Mouse (Mus musculus): ENCODE data around the gene Hpse2. TPM values are rescaled to one million over a fixed set of nuclear protein-coding genes. Genes with fewer than 3 reads are reported as not detected.

The Hpse2 gene
- polyA plus RNA-seq, 1 experiment from 2014 or later, result 0.24 TPM

- Histone ChIP-seq H3K27ac (ENCODE audit: low read length) (no peak overlapping the region), H3K4me2 (ENCODE audit: low read length) (no peak overlapping the region), H3K4me1 (ENCODE audit: control insufficient read depth, insufficient read depth, low read length) (no peaks in the 10 kb centered on the region; the same call in 1 of the 2 replicates), H3K9me3 (replicated peaks; ENCODE audit: control insufficient read depth, low read length, poor library complexity, severe bottlenecking) (no peaks in the 10 kb centered on the region), H3K4me3 (ENCODE audit: low read depth, low read length) (no peak overlapping the region), H3K27me3 (ENCODE audit: control insufficient read depth, insufficient read depth, low read depth, low read length) (no peaks in the 10 kb centered on the region), H3K36me3 (ENCODE audit: control insufficient read depth, insufficient read depth, low read length) (no peaks in the 10 kb centered on the region), H3K9ac (ENCODE audit: low read depth, low read length) (no peak overlapping the region)
- 97% methylated on average over 1 of the region's 1 CpGs for WGBS
- no peak for ATAC-seq
These were observed 611.3 kb downstream of the Hpse2 start for GRCm38 (mm10) chr19:42776813-42777212.

- H3K9me3 ChIP-seq (replicated peaks; ENCODE audit: control insufficient read depth, low read length, poor library complexity, severe bottlenecking), result no peaks in the 10 kb centered on the region
- no peaks in the 10 kb centered on the region for H3K4me1 ChIP-seq (ENCODE audit: control insufficient read depth, insufficient read depth, low read length)
- no peak for ATAC-seq
- WGBS, result 79% methylated on average over 23 of the region's 23 CpGs
- no peaks in the 10 kb centered on the region; the same call in 1 of the 2 replicates for H3K36me3 ChIP-seq (ENCODE audit: control insufficient read depth, insufficient read depth, low read length)
- H3K4me2 ChIP-seq (ENCODE audit: low read length), result no peak overlapping the region
- H3K4me3 ChIP-seq (ENCODE audit: low read depth, low read length), result no peak overlapping the region
- H3K27ac ChIP-seq (ENCODE audit: low read length), result no peak overlapping the region
- no peaks in the 10 kb centered on the region for H3K27me3 ChIP-seq (ENCODE audit: control insufficient read depth, insufficient read depth, low read depth, low read length)
- no peak overlapping the region for H3K9ac ChIP-seq (ENCODE audit: low read depth, low read length)
These were observed 617.8 kb downstream of the Hpse2 start for GRCm38 (mm10) chr19:42770141-42770872.

- no peaks in the 10 kb centered on the region; the same call in 1 of the 2 replicates for H3K36me3 ChIP-seq (ENCODE audit: control insufficient read depth, insufficient read depth, low read length)
- no peak overlapping the region for H3K27ac ChIP-seq (ENCODE audit: low read length)
- H3K27me3 ChIP-seq (ENCODE audit: control insufficient read depth, insufficient read depth, low read depth, low read length), result no peaks in the 10 kb centered on the region
- no peak overlapping the region for H3K9ac ChIP-seq (ENCODE audit: low read depth, low read length)
- H3K4me3 ChIP-seq (ENCODE audit: low read depth, low read length), result no peak overlapping the region
- H3K4me2 ChIP-seq (ENCODE audit: low read length), result no peak overlapping the region
- no peaks in the 10 kb centered on the region for H3K9me3 ChIP-seq (replicated peaks; ENCODE audit: control insufficient read depth, low read length, poor library complexity, severe bottlenecking)
- ATAC-seq, result no peak
- no peaks in the 10 kb centered on the region for H3K4me1 ChIP-seq (ENCODE audit: control insufficient read depth, insufficient read depth, low read length)
- 93% methylated on average over 10 of the region's 10 CpGs for WGBS
These were observed 618.5 kb downstream of the Hpse2 start for GRCm38 (mm10) chr19:42769648-42770047.

- Histone ChIP-seq H3K4me3 (ENCODE audit: low read depth, low read length) (no peak overlapping the region), H3K27me3 (ENCODE audit: control insufficient read depth, insufficient read depth, low read depth, low read length) (no peaks in the 10 kb centered on the region), H3K4me2 (ENCODE audit: low read length) (no peak overlapping the region), H3K9me3 (replicated peaks; ENCODE audit: control insufficient read depth, low read length, poor library complexity, severe bottlenecking) (no peaks in the 10 kb centered on the region), H3K4me1 (ENCODE audit: control insufficient read depth, insufficient read depth, low read length) (no peaks in the 10 kb centered on the region), H3K36me3 (ENCODE audit: control insufficient read depth, insufficient read depth, low read length) (no peaks in the 10 kb centered on the region; the same call in 1 of the 2 replicates), H3K27ac (ENCODE audit: low read length) (no peak overlapping the region), H3K9ac (ENCODE audit: low read depth, low read length) (no peak overlapping the region)
- WGBS, result 64% methylated on average over 8 of the region's 8 CpGs
- ATAC-seq, result no peak
These were observed 620.8 kb downstream of the Hpse2 start for GRCm38 (mm10) chr19:42767361-42767760.

- Histone ChIP-seq H3K9me3 (replicated peaks; ENCODE audit: control insufficient read depth, low read length, poor library complexity, severe bottlenecking) (no peaks in the 10 kb centered on the region), H3K9ac (ENCODE audit: low read depth, low read length) (no peak overlapping the region), H3K27me3 (ENCODE audit: control insufficient read depth, insufficient read depth, low read depth, low read length) (no peaks in the 10 kb centered on the region), H3K4me3 (ENCODE audit: low read depth, low read length) (no peak overlapping the region), H3K4me2 (ENCODE audit: low read length) (no peak overlapping the region), H3K4me1 (ENCODE audit: control insufficient read depth, insufficient read depth, low read length) (no peaks in the 10 kb centered on the region), H3K27ac (ENCODE audit: low read length) (no peak overlapping the region), H3K36me3 (ENCODE audit: control insufficient read depth, insufficient read depth, low read length) (no peaks in the 10 kb centered on the region; the same call in 1 of the 2 replicates)
- 81% methylated on average over 10 of the region's 10 CpGs for WGBS
- ATAC-seq, result no peak
These were observed 623.8 kb downstream of the Hpse2 start for GRCm38 (mm10) chr19:42764398-42764797.

GRCm38 (mm10) chr19:42756671-42757070 lies 631.5 kb downstream of the Hpse2 start:
- no peak overlapping the region for H3K9ac ChIP-seq (ENCODE audit: low read depth, low read length)
- H3K9me3 ChIP-seq (replicated peaks; ENCODE audit: control insufficient read depth, low read length, poor library complexity, severe bottlenecking), result no peaks in the 10 kb centered on the region
- H3K4me1 ChIP-seq (ENCODE audit: control insufficient read depth, insufficient read depth, low read length), result peaks cover 17% of the 10 kb centered on the region
- no peak overlapping the region for H3K27ac ChIP-seq (ENCODE audit: low read length)
- H3K4me3 ChIP-seq (ENCODE audit: low read depth, low read length), result no peak overlapping the region
- H3K36me3 ChIP-seq (ENCODE audit: control insufficient read depth, insufficient read depth, low read length), result no peaks in the 10 kb centered on the region
- WGBS, result 93% methylated on average over 6 of the region's 6 CpGs
- no peaks in the 10 kb centered on the region for H3K27me3 ChIP-seq (ENCODE audit: control insufficient read depth, insufficient read depth, low read depth, low read length)
- no peak overlapping the region for H3K4me2 ChIP-seq (ENCODE audit: low read length)
- no peak for ATAC-seq

- Histone ChIP-seq H3K4me1 (ENCODE audit: control insufficient read depth, insufficient read depth, low read length) (peaks cover 18% of the 10 kb centered on the region), H3K9ac (ENCODE audit: low read depth, low read length) (no peak overlapping the region), H3K4me2 (ENCODE audit: low read length) (no peak overlapping the region), H3K36me3 (ENCODE audit: control insufficient read depth, insufficient read depth, low read length) (no peaks in the 10 kb centered on the region), H3K27ac (ENCODE audit: low read length) (no peak overlapping the region), H3K27me3 (ENCODE audit: control insufficient read depth, insufficient read depth, low read depth, low read length) (no peaks in the 10 kb centered on the region), H3K4me3 (ENCODE audit: low read depth, low read length) (no peak overlapping the region), H3K9me3 (replicated peaks; ENCODE audit: control insufficient read depth, low read length, poor library complexity, severe bottlenecking) (no peaks in the 10 kb centered on the region)
- no peak for ATAC-seq
- WGBS, result 78% methylated on average over 15 of the region's 15 CpGs
These were observed 632.8 kb downstream of the Hpse2 start for GRCm38 (mm10) chr19:42755148-42755870.

- Histone ChIP-seq H3K9ac (ENCODE audit: low read depth, low read length) (no peak overlapping the region), H3K9me3 (replicated peaks; ENCODE audit: control insufficient read depth, low read length, poor library complexity, severe bottlenecking) (no peaks in the 10 kb centered on the region), H3K36me3 (ENCODE audit: control insufficient read depth, insufficient read depth, low read length) (no peaks in the 10 kb centered on the region), H3K4me1 (ENCODE audit: control insufficient read depth, insufficient read depth, low read length) (peaks cover 18% of the 10 kb centered on the region), H3K27ac (ENCODE audit: low read length) (peak overlapping the region; percentile 24; the same call in 1 of the 2 replicates), H3K27me3 (ENCODE audit: control insufficient read depth, insufficient read depth, low read depth, low read length) (no peaks in the 10 kb centered on the region), H3K4me2 (ENCODE audit: low read length) (peak overlapping the region; percentile 66), H3K4me3 (ENCODE audit: low read depth, low read length) (no peak overlapping the region)
- ATAC-seq, result peak; percentile 29; the same call in 1 of the 2 replicates
- WGBS, result 29% methylated on average over 11 of the region's 11 CpGs
These were observed 634.8 kb downstream of the Hpse2 start for GRCm38 (mm10) chr19:42753141-42753917.
